Mouse (Mus musculus): Measurements from ENCODE around the gene Rdh13.

Gene Rdh13

DNA sequence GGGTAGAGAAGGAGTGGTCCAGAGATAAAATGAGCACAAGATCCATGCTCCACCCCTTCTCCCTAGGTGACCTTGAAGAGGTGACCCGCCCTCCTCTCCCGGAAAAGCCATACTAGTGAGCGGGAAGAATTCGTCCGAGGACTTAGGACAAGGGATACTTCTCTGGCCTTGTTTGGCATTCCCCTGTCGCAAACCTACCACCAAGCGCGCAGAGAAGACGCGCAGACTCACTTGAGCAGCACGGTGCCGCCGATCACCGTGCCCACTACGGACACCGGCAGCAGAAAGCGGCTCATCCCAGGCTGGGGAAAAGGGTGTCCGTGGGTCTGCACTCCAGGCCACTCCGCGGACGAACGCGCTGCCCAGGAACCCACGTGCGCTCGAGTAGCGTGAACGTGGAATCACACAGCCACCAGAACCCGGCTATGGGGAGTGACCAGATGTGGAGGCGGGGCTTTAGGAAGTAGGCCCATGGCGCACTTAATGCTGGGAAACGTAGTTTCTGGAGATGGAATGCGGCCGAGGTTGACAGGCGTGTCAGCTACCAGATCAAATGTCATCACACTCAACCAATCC is at the start of gene Rdh13:
Gene Rdh13 (minus strand): TSS at position 434 of the 576 bp plus-strand sequence.
- DNase-seq (ENCODE audit: low spot score): peak; percentile 97

GRCm38 (mm10) chr7:4493991-4494390 is 48.5 kb upstream of the Rdh13 start:
- DNase-seq (ENCODE audit: low spot score): no peak

DNA sequence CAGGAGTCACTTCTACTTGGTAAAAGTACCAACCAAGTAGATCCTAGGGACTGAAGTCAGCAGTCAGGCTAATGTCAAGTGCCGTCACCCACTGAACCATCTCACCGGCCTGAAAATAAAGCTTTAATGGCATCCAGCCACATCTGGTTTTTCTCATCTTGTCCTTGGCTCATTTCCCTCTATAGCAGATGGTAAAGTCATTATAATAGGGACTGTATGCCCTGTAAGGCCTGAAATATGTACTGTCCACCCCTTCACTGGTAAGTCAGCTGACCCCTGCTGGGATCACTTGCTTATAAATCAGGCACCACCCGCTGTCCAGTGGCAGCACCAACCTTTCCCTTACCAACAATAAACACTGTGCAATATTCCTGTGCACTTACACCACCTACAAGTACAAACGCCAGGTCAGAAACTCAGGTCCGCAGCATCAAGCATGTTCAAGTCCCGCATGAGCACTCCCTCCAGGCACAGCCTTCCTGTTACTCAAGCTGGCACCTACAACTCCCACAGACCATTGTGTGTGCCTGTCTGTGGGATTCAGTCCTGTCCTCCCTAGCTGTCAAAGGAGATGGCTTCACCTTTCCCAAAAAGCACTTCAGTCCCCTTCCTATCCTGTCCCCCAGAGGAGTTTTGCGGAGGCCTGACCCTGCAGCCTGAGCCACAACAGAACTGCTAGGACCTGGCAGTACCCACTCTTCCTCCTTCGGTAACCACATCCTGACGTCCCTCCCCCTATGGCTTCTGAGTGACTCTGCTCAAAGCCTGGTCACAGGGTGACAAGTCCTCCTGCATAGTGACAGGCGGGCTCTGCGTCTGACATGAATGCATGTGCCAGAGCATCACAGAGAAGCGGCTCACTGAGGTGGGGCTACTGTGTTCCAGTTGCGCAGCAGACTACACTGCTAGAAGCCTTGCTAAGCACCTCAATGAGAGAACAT is 47.1 kb upstream of the Rdh13 start:
- DNase-seq (ENCODE audit: low spot score): peak; percentile 23

- DNase-seq (ENCODE audit: low spot score): no peak
Observed at GRCm38 (mm10) chr7:4491308-4491707, 45.9 kb upstream of the Rdh13 start.

DNA sequence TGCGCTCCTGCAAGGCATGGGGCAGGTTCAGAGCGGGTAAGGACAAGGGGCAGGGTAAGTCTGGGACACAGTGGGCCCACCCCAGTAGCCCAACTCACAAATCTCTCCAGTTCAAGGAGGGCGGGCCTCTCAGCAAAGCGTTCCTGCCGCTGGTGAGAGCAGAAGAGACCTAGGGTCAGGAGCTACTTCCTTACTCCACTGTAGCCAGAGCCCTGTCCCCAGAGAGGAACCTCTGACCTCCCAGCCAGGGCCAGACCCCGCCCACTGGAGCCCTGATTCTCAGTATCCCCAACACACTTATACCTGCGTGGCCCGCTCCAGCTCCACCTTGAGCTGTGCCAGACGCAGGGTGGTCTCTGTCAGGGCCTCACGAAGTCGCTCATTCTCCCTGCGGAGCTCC is 36.8 kb upstream of the Rdh13 start:
- no peak for DNase-seq (ENCODE audit: low spot score)

GRCm38 (mm10) chr7:4479674-4480073 is 34.2 kb upstream of the Rdh13 start:
- peak; percentile 67 for DNase-seq (ENCODE audit: low spot score)

GRCm38 (mm10) chr7:4478796-4479291 is 33.4 kb upstream of the Rdh13 start:
- DNase-seq (ENCODE audit: low spot score): peak; percentile 33

DNA sequence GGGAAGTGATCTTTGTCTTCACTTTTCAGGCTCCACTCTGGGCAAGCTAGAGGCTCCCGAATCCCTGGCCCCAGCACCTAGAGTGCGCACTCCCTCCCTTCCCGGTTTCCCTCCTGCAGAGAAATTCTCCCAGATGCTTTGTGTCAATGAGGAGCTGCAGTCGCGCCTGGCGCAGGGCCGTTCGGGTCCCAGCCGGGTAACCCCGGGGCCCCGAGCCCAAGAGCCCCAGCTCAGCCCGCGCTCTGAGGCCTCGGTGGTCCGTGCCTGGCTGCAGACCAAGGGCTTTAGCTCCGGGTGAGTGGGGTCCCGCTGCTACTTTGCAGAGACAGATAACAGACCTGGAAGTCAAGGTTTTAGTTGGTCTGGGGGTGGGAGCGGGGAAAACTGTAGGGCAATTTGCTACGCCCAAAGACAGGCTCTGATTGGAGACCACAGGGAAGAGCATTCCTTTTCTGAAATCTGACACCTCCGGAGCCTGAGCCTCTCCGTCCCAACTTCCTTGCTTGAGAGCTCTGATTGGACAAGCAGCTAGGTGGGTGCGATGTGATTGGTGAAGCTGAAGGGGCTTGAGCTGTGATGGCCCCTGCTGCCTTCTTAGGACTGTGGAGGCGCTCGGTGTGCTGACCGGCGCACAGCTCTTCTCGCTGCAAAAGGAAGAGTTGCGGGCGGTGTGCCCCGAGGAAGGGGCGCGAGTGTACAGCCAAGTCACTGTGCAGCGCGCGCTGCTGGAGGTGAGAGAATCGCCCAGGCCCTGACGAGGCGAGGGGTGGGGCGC is 32.8 kb upstream of the Rdh13 start:
- DNase-seq (ENCODE audit: low spot score): peak; percentile 96

DNA sequence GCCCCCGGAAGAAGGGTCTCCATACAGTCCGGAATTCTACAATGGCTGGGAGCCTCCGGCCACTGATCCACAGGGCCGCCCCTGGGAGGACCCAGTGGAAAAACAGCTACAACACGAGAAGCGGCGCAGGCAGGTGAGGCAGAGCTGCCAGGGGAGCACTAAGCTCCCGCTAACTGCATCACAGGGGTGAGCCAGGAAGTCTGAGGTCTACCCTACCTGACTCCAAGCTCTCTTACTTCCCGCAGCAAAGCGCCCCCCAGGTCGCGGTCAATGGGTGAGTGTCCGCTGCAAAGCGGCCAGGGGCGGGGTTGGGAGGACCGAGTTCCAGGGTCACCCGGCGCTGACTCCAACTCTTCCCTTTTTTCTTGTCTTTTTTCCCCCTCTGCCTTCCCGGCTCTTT is 28.5 kb upstream of the Rdh13 start:
- DNase-seq (ENCODE audit: low spot score): no peak

- peak; percentile 87 for DNase-seq (ENCODE audit: low spot score)
Observed at GRCm38 (mm10) chr7:4471179-4471555, 25.7 kb upstream of the Rdh13 start.

GRCm38 (mm10) chr7:4470275-4471178 is 25.1 kb upstream of the Rdh13 start:
- peak; percentile 84 for DNase-seq (ENCODE audit: low spot score)

GRCm38 (mm10) chr7:4467801-4468200 is 22.4 kb upstream of the Rdh13 start:
- DNase-seq (ENCODE audit: low spot score): no peak

DNA sequence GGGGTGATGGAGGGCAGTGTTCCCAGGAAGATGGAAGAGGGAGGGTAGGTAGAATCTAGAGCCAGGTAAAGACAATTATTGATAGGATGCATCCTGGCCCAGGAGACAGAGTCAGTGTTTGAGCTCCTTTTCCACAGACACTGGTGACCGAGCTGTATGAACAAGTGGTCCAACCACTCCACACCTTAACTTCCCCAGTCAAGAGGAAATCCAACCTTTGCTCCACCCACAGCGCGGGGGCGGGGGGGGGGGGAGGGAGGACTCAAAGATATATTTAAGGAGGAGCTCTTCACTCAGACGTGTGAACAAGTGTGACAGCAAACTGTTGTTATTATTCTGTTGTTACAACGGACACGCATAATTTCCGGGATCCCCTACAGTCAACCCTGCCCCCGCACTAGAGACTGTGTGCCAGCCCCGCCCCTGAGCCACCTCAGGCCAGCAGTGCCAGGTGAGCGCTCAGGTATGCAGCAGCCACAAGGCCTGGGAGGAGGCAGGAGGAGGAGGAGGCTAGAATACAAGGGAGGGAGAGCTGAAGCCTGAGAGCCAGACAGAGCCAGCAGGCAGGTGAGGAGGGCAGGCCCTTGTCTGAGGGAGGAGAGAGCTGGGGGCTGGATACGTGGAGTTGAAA is 18.9 kb upstream of the Rdh13 start:
- DNase-seq (ENCODE audit: low spot score): no peak

- no peak for DNase-seq (ENCODE audit: low spot score)
Observed at GRCm38 (mm10) chr7:4460576-4461434, 15.4 kb upstream of the Rdh13 start, which contains the start of gene Eps8l1. Eps8l1 (plus strand) TSS chr7:4460674.

DNA sequence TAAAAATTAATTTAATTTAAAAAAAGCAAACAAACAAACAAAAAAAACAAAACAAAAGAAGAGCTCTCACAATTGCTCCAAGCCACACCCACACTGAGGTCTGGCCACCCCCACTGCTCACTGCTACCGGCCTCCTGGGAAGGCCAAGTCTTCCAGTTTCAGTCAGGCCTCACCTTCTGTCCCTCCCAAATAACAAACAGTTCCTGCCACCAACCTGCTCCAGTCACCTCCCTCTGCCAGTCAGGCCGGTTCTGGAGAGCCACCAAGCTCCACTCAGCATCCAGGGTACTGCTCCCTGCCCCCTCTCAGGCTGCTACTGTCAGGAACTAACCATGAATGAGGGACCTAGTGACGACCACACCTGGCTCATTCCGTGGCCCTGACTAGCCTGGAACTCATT is 7.2 kb upstream of the Rdh13 start:
- DNase-seq (ENCODE audit: low spot score): no peak

- DNase-seq (ENCODE audit: low spot score): no peak
Observed at GRCm38 (mm10) chr7:4449211-4449610, 3.8 kb upstream of the Rdh13 start.

DNA sequence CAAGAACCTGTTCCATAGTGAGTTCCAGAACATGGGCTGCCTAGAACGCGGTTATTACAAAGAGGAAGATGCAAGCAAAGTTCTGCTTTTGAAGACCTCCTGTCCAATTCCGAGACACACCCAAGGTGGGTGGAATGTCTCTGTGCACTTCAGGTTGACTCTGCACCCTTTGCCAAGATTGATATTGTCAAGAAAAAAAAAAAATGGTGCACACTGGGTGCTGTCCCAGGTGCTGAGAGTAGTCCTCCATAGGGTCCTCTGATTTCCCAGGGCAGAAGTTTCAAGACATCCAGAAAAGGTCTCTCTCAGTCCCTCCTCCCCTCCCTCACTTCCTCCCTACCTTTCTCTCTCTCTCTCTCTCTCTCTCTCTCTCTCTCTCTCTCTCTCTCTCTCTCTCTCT is 3.0 kb upstream of the Rdh13 start:
- no peak for DNase-seq (ENCODE audit: low spot score)

GRCm38 (mm10) chr7:4447138-4447537 is 1.7 kb upstream of the Rdh13 start:
- DNase-seq (ENCODE audit: low spot score): no peak

GRCm38 (mm10) chr7:4440549-4440948 is 4.9 kb downstream of the Rdh13 start:
- DNase-seq (ENCODE audit: low spot score): no peak

DNA sequence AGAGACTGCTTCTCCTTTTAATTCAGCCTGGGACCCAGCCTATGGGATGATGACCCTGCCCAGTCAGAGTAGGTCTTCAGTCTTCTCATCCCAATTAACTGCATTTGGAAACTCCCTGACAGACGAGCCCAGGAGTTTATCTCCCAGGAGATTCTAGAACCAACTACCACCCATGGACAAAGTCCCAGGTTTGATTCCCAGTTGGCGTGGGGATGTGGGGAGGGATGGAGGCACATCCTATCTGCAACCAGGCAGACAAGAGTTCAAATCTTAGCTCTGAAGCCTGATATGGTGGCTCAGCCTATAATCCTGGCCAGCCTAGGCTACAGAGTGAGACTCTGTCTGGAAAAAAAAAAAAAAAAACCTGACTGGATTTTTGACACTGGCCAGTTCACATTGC is 7.7 kb downstream of the Rdh13 start:
- DNase-seq (ENCODE audit: low spot score): no peak
